Mouse (Mus musculus): ENCODE measurements around the gene Ppp1r18.

DNA sequence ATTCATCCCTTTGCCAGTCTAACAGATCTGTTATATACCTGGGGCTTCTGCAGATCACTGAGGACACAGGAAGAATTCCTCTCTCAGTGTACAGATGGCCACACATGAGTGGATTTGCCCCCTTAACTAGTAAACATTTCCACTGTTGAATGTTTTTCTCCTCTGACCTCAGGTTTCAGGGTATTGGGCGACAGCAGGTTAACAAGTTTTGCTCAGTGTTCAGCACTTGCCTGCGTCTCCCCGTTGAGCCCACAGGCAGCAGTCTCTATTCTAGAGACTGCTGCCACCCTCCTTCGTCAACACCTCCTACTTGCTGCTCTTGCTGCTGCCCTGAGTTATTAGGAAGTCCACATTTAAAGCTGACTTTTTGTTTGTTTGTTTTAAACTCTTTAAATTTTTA lies 56.3 kb downstream of the Ppp1r18 start:
- TF ChIP-seq POLR2A (IDR thresholded peaks at IDR 0.05; ENCODE audit: insufficient read length, low read depth) (no peak), POLR2AphosphoS2 (IDR thresholded peaks at IDR 0.05; ENCODE audit: insufficient read length, low read depth) (peak; percentile 80), SRF (IDR thresholded peaks at IDR 0.05; ENCODE audit: control insufficient read depth, insufficient read length, low read depth) (no peak), E2F4 (IDR thresholded peaks at IDR 0.05; ENCODE audit: insufficient read depth) (no peak), MAX (IDR thresholded peaks at IDR 0.05; ENCODE audit: low read depth) (no peak), CEBPB (IDR thresholded peaks at IDR 0.05; ENCODE audit: insufficient read depth, poor library complexity, severe bottlenecking) (no peak), TCF3 (IDR thresholded peaks at IDR 0.05; ENCODE audit: insufficient read length, low read depth) (no peak)
